Mouse (Mus musculus) cerebellum, adult 9-10 months (tissue): ENCODE measurements around the gene Tor1aip2.
A peak's percentile ranks its signal among the peaks of the same experiment; 100 is the strongest.
"Not testable (repeated sequence)": the region's sequence is repeated elsewhere in the genome, so short reads cannot be mapped to it uniquely, and the experiment has no call there.

Source experiments
- DNase-seq: peaks from one replicate; pipeline ENCODE4 v3.0.0; 2022

Gene Tor1aip2

GRCm38 (mm10) chr1:156035269-156035929 is at the start of gene Tor1aip2:
Gene Tor1aip2, plus strand, starts transcription at chr1:156035403.
- no peak for DNase-seq

- DNase-seq, result no peak
These were observed 47.6 kb upstream of the Tor1aip2 start for GRCm38 (mm10) chr1:155987625-155988024.

DNA sequence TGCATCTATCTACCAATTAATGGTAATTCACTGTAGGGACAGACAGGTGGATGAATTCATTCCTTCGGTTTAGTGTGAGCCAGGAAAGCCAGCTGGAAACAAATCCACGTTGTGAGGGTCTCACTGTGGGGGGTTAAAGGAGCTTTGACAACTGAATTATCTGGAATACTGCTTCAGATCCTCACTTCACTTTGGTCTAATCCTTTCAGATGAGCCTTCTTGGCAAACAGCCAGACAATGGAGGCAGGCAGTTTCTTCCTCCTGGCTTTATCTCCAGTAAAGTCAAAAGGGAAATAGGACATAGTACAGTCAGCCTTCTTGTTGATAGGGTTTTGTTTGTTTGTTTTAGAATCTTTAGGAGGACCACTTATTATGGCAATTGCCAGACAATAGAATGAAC is 45.8 kb upstream of the Tor1aip2 start:
- no peak for DNase-seq

GRCm38 (mm10) chr1:155990391-155990790 is 44.8 kb upstream of the Tor1aip2 start:
- no peak for DNase-seq

- DNase-seq, result no peak
These were observed 40.7 kb upstream of the Tor1aip2 start for GRCm38 (mm10) chr1:155994524-155994923.

- no peak for DNase-seq
These were observed 39.6 kb upstream of the Tor1aip2 start for GRCm38 (mm10) chr1:155995612-155996011.

GRCm38 (mm10) chr1:156002366-156002765 is 32.8 kb upstream of the Tor1aip2 start:
- no peak for DNase-seq

GRCm38 (mm10) chr1:156003201-156003935 is 31.8 kb upstream of the Tor1aip2 start:
- no peak for DNase-seq

- DNase-seq, result no peak
These were observed 29.3 kb upstream of the Tor1aip2 start for GRCm38 (mm10) chr1:156005906-156006305.

DNA sequence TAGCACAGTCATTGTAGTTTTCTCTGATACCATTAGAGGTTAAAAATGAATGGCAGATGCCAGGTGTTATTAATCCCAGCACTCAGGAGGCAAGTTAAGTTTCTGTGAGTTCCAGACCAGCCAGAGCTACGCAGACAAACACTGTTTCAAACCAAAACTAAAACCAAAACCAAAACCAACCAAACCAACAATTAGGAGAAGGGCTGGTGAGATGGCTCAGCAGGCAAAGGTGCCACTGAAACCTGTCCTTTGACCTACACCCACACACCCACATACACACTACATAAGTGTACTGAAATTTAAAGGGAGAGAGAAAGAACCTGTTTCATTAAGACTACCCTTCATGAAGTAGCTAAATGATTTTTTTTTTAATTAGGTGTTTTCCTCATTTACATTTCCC is 26.2 kb upstream of the Tor1aip2 start:
- no peak for DNase-seq

- no peak for DNase-seq
These were observed 15.4 kb upstream of the Tor1aip2 start for GRCm38 (mm10) chr1:156019800-156020199.

- DNase-seq, result no peak
These were observed 14.8 kb upstream of the Tor1aip2 start for GRCm38 (mm10) chr1:156020402-156020801.

DNA sequence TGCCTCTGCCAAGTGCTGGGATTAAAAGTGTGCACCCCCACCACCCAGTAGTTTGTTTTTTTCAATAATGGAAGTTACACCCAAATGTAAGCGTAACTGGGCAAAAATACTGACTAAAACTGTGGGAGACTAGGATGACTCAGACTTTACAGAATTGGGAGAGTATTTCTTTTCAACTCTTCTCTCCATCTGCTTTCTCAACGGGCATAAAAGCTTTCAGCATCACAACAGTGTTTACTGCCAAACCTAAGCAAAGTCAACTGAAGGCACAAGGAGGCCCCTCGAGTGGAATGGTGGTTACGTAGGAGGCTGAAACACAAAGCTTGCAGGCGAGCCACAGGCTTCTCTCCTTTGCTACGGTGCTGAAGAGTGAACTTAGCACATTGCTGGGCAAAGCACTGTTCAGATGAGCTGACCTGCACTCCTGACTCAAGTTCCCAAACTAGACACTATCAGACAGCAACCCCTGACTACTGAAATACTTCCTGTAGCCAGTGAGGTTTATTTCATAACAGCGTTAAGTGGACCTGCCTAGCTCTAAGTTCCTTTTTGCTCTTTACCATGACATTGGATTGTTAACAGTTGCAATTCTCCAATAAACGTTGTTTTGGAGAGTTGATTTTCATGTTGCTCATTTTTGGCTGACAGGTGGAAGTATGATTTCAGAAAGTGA is 10.2 kb upstream of the Tor1aip2 start:
- DNase-seq, result no peak

GRCm38 (mm10) chr1:156027849-156028248 is 7.4 kb upstream of the Tor1aip2 start:
- no peak for DNase-seq

GRCm38 (mm10) chr1:156028340-156028975 is 6.7 kb upstream of the Tor1aip2 start:
- DNase-seq, result no peak

- no peak for DNase-seq
These were observed 1.3 kb upstream of the Tor1aip2 start for GRCm38 (mm10) chr1:156033921-156034320.

DNA sequence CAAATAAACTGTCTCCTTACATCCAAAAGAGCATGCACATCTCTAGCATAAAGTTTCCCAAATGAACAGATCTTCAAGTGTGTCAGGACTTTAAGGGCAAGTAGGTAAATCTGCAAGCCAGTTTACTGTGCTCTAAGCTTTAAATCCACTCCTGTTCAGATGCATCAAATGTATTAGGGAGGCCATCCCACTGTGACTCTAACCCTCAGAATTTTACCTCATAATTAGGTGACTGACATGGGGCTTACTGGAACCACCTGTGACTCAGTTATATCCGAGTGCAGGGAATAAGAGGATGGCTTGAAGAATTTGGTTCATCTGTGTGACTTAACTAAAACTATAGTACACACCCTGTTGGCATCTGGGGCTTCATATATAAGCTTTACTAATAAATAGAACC is 542 bp upstream of the Tor1aip2 start:
- DNase-seq, result peak; percentile 61

DNA sequence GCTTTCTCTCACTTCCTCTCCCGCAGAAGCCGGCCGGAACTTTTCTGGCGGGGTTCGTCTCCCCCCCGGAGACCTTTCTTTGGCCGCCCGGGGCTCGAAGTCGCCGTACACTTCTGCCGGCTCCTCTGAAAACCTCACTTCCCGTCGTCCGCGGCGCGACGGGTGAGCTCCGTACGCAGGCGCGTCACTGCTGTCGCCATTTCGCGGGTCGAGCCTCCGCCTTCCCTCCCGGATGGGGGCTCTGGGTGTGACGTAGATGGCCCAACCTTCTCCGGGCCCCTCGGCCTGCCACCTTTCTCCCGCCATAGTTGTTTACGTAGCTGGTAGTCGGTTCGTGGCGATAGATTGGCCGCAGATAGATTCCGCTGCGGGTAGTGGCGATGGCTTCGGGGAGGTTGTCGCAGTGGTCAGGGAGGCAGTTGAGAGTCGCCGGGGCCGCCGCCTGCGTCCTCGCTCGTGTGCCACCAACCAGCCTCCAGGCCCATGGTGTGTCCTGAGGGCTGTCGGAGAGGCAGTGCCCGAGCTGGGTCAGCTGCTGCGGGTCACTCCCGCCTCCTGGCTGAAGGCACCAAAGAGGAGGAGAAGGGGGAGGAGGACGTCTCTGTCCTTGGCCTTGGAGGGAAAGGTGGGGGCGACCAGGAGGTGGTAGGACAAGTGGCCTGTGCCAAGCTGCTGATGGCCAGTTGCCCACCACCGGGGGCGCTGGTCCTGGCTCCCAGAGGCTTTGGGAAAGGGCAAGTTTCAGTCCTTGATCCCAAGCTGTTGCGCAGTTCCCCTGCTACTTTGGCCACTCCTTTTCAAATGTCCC is 931 bp downstream of the Tor1aip2 start, which contains the start of gene Tor1aip1:
Tor1aip1 (minus strand) TSS at position 551 of the 808 bp plus-strand sequence.
- DNase-seq, result peak; percentile 99

- DNase-seq, result peak; percentile 55
These were observed 2.0 kb downstream of the Tor1aip2 start for GRCm38 (mm10) chr1:156037144-156037583.

GRCm38 (mm10) chr1:156039989-156040388 is 4.8 kb downstream of the Tor1aip2 start:
- DNase-seq, result not testable (repeated sequence)

GRCm38 (mm10) chr1:156040731-156041401 is 5.7 kb downstream of the Tor1aip2 start:
- DNase-seq, result peak; percentile 90
